Mouse (Mus musculus): ENCODE results near the gene Wdfy1.
A peak's percentile ranks its signal among the peaks of the same experiment; 100 is the strongest.

Wdfy1 gene

DNA sequence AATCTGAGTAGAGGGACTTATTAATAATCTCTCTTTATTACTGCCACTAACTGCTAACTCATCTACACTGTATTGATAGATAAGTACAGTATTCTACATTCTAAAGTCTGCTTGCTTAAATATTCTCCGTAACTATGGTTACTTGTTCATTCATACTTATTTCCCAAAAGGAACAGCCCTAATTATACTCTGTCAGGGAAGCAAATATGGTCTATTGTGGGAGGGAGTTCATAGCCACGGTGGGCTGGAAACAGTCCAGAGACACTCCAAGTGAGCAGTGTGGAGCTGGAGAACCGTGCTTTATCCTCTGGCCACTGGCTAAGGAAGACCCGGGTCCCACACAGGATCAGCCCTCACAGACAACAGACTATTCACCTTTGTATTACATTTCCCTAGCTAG is 65.3 kb downstream of the Wdfy1 start:
- no peak for DNase-seq

DNA sequence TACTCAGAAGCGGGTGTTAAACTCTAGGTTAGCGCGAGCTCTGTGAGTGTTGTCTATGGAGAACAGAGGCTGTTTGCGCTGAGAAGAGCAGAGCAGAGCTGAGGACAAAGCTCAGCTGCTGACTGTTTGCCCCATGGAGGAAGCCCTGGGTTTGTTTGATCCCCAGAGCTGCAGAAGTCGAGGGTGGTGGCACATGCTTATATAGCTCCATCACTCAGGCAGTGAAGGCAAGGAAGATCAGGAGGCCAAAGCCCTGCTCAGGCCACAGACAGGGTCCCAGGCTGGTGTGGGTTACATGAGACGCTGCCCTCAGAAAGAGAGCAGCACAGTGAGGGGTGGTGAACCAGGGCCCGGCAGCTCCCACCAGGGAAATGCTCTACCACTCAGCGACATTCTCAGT is 65.7 kb downstream of the Wdfy1 start:
- DNase-seq: no peak

DNA sequence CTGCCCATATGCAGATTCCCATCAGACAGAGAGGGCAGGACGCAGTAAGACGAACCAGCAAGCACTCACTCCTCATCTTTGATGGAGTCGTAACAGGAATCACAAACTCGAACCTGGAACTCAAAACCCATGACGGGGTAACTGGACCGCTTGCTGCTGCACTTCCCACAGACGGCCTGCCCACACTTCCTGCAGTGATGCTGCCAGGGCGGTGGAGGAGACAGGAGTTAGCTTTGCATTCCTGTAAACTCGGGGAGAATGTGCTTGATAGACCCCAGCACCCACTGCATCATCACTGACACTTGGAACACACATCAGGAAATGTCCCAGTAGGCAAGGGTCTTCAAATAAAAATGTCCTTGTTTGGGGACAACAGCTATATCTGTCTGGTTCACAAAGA is 68.6 kb downstream of the Wdfy1 start:
- DNase-seq: no peak

DNA sequence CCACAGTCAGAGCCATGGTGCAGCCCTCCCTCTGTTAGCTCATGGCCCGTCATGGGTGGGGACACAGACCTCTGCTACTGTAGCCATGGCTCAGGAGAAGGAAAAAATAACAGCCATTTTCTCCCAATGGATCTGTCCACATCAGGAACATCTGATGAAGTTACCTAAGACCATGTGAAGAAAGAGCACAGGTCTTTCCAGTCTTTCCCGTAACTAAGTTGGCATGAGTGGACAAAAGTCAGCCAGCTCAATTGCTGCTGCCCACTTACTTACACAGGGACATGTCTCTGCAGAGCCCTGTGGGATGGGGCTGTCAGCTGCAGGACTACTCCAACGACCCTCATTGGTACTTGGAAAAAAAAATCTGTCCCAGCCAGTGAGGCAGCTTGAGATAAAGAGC is 69.2 kb downstream of the Wdfy1 start:
- DNase-seq: no peak

DNA sequence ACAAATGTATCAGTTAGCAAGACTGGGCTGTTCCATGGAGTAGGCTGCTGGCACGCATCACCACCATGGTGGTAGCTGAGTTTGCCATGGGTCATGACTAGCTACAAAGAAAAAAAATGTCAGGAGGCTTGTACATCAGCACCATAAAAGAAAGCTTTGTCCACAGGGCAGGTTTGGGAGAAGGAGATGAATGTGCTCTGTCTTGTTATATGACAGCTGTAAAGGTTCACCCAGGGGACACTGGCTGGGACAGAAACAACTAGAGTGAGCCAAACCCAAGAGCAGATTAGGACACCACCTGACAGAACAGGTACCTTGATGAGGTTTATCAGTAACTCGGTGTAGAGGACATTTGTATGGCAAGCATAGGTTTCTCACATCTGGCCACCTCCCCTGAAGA is 71.3 kb downstream of the Wdfy1 start:
- DNase-seq: no peak

DNA sequence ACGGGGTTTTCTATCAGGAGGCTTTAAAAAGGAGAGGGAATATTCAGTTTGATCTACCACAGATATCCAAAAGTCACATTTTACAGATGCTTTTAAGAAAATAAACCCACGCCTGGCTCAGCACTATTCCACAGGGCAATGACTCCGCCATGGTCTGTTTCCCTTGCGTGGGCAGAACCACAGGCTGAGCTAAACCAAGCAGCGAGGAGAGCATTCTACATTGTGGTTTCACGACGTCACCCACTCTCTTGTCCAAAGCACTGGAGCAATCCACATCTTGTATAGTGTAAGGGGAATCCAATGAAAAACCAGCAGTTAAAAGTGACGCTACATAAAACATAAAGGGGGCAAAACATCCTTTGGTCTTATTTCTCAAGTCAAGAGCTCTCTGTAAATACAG is 72.4 kb downstream of the Wdfy1 start:
- no peak for DNase-seq

DNA sequence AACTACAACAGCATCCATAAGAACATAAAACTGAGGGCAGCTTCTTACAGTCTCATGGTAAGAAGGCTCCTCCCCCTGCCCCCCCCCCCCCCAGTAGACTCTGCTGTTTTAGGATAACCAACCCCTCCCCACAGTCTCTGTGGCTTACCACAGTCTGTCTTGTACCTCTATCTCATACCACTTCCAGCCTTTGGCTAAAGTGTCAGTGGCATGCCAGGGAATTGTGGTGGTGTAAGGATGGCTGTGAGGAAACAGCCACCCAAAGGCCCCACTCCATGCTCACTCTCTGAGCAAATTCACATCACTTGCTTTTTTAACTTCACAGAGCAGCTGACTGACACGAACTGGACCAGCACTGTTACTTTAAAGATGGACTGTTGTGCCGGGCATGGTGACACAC is 77.4 kb downstream of the Wdfy1 start:
- DNase-seq: no peak

DNA sequence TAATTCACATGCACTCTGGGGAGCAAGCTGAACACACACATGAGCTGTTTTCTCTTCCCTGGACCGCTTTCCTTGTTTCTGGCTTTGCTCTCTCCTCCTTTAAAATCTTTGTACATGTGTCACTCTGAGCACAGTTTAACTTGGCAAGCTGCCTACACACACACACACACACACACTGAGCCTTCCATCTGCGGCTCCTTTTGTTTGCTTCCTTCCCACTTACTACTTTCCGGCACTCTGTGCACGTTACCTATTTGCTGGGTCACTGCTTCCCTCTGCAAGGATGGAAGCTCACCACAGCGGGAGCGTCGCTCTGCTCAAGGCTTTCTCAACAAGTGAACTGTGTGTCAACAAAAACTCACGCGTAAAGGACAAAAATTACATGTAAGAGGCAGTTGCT is 78.6 kb downstream of the Wdfy1 start:
- DNase-seq: peak; percentile 28 to 40

DNA sequence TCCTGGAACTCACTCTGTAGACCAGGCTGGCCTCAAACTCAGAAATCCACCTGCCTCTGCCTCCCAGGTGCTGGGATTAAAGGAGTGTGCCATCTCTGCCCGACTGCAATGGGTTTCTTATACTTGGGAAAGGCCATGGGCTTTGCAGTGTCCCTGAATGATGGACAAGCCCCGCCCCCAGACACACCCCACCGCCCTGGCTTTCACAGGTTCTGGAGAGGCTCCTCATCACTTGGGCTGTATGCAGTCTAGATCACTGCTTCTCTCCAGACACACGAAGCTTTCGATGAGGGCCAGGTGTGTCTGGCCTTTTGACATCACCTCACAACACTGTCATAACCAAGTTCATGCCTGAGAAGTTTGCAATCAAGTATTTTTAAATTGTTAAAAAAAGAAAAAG is 79.0 kb downstream of the Wdfy1 start:
- no peak for DNase-seq

DNA sequence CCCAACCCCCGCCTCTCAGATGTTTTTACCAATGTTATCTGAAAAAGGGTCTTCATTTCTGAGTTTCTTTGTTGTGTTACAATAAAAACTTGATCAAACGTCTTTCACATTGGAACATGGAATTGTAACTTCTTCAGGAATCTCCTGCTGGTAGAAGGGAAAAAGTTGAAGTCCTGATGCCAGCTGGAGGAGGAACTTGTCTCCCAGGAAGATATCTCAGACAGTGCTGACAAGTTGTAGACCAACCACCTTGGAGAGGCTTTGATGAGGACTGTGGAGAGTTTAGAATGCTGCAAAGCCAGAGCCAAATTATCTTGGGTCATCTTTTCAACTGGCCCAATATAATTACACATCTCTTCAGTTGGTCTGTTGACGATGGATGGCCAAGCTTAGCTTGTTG is 83.5 kb downstream of the Wdfy1 start:
- DNase-seq: no peak

DNA sequence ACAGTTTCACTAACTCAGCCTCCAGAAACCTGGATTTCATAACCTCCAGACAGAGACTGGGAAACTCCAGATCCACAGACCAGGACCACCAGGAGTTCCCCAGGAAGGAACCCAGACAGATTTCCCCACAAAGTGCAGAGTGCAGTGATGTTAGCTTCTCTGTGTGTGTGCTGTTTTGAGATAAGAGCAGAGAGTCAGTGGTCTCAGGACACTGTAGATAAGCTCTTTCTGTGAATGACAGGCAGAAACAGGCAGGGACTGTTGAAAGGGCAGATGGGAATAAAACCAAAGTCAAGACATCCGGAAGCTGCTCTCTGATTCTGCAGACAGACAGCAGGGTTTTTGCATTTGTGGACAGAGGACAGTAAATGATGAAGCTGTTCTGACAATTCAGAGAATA is 88.7 kb downstream of the Wdfy1 start:
- no peak for DNase-seq

DNA sequence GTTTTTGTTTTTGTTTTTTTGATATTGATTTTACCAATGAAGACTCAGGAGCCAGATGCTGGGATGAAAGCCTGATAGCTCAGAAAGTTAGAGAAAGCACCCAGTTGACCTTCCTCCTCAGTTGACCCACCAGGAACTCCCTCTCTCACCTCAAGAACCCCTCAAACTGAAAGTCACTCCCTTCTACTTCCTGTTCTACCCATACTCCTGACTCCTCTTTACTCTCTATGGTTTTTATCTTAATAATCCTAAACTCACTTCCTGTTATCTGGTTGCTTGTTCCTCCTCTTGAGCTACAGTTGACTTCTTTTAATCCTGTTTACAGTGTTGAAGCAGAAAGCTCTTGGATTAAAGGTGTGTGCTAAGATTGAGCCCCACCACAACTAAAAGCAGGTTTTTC is 91.9 kb downstream of the Wdfy1 start:
- DNase-seq: no peak

DNA sequence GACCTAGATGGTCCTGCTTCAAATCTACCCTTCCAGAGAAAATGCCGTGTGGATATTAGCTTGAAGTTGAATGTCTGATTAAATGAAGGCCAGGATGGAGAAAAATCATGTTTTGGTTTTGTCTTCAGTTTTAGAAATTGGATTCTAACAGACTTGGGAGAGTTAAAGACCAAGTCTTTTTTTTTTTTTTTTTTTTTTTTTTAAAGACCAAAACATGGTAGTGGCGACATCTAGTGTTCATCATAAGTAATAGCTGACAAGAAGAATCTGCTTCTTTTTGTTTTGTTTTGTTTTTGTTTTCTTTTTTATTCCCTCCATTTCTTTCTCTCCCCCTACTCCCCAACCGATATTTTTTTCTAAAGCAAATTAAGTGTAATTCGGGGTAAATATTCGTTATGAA is 93.0 kb downstream of the Wdfy1 start:
- no peak for DNase-seq

DNA sequence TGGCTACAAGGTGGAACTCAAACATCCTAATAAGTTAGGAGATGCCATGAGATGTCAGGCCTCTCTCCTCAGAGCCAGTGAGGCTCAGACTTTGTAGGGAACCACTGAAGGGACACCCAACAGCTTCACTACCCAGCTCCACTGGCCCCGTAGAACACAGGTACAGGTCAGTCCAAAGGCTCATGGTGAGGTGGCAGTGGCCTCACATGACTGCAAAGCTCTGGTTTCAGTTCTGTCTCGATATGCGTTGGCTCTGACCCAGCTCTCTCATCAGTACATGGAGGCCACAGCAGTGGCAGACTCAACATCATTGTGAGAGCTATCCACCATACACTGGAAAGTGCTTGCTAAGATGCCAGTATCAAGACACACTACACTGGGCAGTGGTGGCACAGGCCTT is 95.2 kb downstream of the Wdfy1 start:
- no peak for DNase-seq

DNA sequence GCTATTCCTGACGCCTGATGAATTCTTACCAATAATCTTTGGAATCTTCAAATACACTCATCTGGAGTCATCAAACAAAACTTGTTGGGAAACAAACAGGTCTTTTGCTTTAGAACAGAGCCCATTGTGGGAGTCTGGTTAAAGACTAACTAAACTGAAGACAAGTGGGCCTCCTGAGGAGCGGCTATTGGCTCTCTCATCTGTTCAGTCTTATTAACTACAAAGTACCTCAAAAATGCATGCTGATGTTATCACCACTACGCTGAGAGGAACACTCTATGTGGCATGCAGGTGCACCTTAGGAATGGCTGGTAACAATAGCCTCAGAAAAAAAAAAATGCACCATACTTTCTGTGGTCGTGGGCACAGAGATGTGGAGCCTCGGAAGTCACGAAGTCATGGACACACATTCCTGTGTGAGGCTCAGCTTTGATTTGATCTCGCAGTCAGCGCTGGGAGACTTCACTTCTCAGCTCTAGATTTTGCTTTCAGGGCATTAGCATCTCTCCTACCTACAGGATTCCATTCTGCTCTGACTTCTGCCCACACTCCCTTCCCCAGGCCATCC is 97.7 kb downstream of the Wdfy1 start:
- no peak for DNase-seq

DNA sequence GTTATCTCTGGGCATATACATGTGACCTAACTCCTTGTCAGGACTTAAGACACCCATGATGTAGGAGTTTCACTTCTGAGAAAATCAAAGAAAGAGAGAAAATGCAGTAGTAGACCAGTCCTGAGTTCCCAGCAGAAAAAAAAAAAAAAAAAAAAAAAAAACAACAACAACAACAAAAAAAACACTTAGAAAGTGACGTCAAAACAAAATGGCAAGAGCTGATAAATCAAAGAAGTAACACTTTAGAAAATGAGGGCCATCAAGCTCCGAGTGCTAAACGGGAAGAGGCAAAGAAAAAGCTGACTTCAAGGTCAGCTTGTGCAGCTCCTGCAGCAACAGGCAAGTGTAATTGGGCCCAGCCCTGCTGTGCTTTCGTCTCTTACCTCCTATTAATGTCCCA is 100.2 kb downstream of the Wdfy1 start:
- DNase-seq: no peak

DNA sequence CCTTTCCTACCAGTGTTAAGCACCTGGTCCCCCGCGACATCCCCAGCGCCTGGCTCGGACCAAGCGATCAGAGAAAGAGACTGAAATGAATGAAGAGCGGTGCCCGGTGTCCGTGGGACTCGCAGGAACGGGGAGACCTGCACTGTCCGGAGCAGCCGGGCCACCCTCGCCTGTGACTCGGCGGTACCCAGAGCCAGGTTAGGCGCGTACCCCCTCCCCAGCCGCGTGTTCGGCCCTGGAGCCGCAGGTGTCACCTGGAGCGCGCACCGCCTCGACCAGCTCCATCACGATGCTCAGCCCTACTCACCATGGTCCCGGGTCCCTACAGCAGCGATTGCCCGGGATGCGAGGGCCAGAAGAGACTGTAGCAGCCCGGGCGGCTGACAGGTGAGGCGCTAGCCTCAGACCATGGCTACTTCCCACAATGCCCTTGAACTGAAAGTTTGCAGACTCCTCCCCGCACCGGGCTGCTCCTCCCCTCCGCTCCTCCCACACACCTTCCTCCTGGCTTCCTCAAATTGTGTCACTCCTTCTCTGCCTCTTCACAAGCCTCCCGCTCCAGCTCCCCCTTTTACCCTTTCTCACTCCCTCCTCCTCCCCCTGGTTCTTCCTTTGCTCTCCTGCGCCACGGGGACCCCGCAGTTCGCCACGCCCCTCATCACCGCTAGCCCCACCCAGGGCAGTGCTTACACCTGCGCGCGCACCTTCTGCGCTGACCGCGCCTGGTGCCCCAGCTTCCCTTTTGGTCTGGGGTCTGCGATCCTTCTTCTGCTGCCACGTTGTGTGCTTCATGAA is 104.2 kb downstream of the Wdfy1 start, which contains the start of gene Ap1s3:
TSS of gene Ap1s3 (minus strand) at position 430 of the 795 bp plus-strand sequence.
- DNase-seq: peak; percentile 70 to 79

DNA sequence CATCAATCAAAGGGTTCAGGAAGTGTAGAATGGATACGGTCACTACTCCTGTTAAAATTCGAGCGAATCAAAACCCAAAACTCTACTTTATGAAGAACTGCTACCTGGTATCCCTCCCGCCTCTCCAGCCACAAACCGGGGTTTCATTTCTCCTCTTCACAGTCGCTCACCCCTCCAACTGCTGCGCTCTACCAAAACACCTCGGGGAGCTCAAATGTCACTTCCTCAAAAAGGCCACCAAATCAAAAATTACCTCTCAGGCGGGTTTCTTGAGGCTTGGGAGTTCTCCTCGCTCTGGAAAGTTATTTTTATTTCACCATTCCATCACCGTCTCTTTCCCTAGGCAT is 104.8 kb downstream of the Wdfy1 start:
- no peak for DNase-seq

DNA sequence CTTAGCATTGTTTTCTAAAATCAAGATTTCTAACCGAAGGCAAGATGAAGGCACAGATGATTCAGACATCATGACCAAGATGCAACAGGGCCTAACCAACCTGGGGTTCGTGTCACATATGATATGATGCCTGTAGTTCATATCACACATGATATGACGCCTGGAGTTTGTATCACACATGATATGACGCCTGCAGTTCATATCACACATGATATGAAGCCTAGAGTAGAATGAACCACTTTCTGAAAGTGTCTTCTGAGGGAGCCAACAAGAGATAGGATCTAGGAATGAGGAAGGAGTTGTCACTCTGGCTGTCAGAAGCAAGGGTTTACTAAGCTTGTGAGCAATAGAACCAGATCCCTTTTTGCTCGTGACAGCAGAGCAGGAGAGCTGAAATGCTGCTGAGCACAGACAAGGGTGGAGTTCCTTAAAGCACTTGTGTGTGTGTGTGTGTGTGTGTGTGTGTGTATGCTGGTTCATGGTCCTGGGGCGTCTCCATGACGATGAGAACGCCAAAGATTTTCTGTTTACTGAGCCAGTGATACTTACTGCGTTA is 106.4 kb downstream of the Wdfy1 start:
- DNase-seq: no peak

DNA sequence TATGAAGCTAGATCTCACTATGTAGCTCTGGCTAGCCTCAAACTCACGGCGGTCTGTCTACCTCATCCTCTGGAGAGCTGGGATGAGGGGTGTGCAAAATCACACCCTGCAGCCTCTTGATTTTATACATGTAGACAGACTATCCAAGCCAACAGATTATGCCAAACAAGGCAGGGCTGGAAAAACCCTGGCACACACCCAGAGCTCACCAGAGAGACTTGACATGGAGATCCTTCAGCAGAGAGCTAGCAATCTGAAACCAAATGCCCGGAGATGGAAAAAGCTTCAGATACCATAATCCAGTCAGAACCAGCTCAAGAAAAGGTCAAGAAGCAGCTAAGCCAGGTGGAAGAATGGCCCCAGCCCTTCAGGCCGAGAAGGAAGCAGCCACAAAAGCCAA is 111.0 kb downstream of the Wdfy1 start:
- DNase-seq: peak; percentile 40 to 68

DNA sequence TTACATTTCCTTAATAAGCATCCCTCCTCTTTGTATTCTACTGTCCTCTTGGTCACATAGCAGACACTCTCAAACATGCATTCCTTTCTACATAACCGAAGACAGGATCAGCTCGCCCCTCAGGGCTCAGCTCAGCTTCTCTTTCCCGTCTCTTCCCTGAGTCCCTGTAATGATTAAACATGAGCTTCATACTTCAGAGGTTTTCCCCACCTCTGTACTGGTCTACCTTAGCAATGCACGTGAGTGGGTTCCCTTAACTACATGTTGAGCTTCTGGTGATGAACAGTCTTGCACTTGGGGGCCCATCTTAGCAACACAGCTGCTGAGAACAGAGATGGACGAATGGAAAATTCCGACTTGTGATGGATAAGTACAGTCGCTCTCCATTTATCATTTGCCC is 116.3 kb downstream of the Wdfy1 start:
- no peak for DNase-seq

DNA sequence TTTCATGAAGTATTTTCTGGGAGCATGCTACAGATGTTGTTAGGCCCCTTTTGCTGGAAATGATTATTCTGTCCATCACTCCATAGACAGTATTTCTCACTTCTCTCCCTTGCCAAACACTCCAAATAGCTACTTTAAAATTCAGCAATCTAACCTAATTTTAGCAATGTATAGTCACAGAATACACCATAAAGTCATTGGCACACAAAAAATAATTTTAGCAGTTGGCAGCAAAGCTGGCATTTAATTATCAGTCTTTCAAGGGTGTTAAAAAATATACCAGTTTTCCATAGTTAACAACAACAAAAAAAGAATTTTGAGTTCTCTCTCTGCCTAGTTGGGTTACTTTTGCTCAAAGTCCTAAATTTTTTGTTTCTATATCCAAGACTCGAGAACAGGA is 118.5 kb downstream of the Wdfy1 start:
- DNase-seq: no peak

DNA sequence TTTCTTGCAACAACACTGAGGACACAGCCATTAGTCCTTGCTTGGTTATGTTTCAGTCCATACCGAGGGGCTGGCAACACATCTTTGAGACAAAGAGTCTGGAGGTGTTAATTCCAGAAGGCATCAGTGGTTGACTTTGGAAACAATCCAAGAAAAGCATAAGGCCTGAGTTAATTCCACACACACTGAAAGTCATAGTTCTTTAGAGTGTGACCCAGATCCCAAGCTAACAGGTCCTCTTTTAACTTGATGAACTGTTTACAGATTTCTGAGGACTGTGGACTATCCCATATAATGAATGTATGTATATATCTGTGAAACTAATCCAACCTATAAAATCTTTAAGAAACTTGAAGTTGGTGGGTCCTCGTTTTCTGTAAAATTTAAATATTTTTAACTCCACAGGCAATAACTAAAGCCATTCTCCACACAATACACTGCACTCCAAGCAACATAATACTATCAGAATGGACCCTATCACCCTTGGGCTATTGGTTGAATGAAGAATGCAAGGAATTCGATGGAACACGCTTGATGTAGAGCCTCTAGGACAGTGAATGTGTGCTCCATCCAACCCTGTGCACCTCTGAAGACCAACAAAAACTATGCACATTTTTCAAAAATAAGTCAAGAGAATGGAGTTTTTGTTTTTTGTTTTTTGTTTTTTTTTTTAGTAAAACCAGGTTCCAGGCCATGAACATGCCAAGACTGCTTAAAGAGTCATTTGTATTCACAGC is 120.0 kb downstream of the Wdfy1 start:
- no peak for DNase-seq

DNA sequence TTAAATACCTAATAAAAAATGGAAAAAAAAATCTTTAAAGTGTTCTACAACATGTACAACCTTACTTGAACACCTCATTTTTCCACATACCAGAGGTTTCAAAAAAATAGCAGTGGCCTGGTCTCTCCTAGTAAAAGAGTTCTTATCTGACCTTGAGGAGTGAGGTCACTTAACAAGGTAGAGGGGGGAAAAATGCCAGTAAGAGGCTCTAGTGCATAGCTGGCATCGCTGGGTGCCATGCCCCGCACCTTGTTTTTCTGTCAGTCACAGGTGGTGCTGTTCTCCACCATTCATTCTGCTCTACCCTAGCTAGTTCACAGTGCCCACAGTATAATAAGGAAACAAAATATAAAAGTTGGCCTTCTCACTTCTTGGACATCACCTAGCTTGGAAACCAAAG is 121.0 kb downstream of the Wdfy1 start:
- no peak for DNase-seq

Data from cerebellum, postnatal 25 days (tissue).